Mouse (Mus musculus) ES-Bruce4 (cell line): ENCODE measurements around the gene Sdsl.

Experiments
- CTCF ChIP-seq: IDR thresholded peaks from one replicate; pipeline ENCODE4 v1.8.1; 2011; ENCODE audit warnings: low read depth, low read length
- EP300 ChIP-seq: IDR thresholded peaks from 2 replicates; pipeline ENCODE4 v1.6.1; 2011; ENCODE audit warnings: low read depth, low read length; ENCODE audit not compliant: insufficient read depth

- TF ChIP-seq CTCF (no peak), EP300 (no peak)
Observed at GRCm38 (mm10) chr5:120511643-120512220, 39.1 kb upstream of the Sdsl start.
